Mouse (Mus musculus) cortical plate, adult 2 months (tissue): ENCODE results near the gene Baz1b. TPM values are rescaled to one million over a fixed set of nuclear protein-coding genes. Genes with fewer than 3 reads are reported as not detected.
"Not testable (repeated sequence)": the region's sequence is repeated elsewhere in the genome, so short reads cannot be mapped to it uniquely, and the experiment has no call there.

Experiments
- H3K27ac ChIP-seq: fragments of 200-500 bp; 2 replicates; pipeline ENCODE4 v1.5.1; 2012; ENCODE audit warnings: low read length, control low read depth, inconsistent platforms; ENCODE audit not compliant: insufficient read depth
- H3K4me1 ChIP-seq: fragments of 200-500 bp; 2 replicates; pipeline ENCODE4 v1.6.1; 2011; ENCODE audit warnings: low read length; ENCODE audit not compliant: control insufficient read depth, insufficient read depth
- H3K4me3 ChIP-seq: fragments of 200-500 bp; 2 replicates; pipeline ENCODE4 v1.5.1; 2011; ENCODE audit warnings: mild to moderate bottlenecking, low read length, control low read depth; ENCODE audit not compliant: insufficient read depth
- CTCF ChIP-seq: fragments of 200-500 bp; IDR thresholded peaks from 2 replicates; pipeline ENCODE4 v1.5.1; 2011; ENCODE audit warnings: mild to moderate bottlenecking, control low read depth, low read length; ENCODE audit not compliant: insufficient read depth; ENCODE audit errors: extremely low read depth
- POLR2A ChIP-seq: fragments of 200-500 bp; IDR thresholded peaks from 2 replicates; pipeline ENCODE4 v1.6.1; 2011; ENCODE audit warnings: mild to moderate bottlenecking, low read length, control low read depth; ENCODE audit not compliant: insufficient read depth; ENCODE audit errors: extremely low read depth
- polyA plus RNA-seq: library from polyadenylated mRNA; depleted of rRNA; stranded (reverse); fragments of >200 nt; gene quantifications from 2 replicates; pipeline ENCODE4 v1.2.3, GENCODE M21; 2012

The Baz1b gene
- polyA plus RNA-seq, 1 experiment, result 58.4 TPM

- no peaks in the 10 kb centered on the region for H3K4me1 ChIP-seq
- TF ChIP-seq CTCF (no peak), POLR2A (no peak)
- H3K4me3 ChIP-seq, result no peak overlapping the region
- no peak overlapping the region for H3K27ac ChIP-seq
Measured at GRCm38 (mm10) chr5:135220941-135221340, 33.9 kb downstream of the Baz1b start.

DNA sequence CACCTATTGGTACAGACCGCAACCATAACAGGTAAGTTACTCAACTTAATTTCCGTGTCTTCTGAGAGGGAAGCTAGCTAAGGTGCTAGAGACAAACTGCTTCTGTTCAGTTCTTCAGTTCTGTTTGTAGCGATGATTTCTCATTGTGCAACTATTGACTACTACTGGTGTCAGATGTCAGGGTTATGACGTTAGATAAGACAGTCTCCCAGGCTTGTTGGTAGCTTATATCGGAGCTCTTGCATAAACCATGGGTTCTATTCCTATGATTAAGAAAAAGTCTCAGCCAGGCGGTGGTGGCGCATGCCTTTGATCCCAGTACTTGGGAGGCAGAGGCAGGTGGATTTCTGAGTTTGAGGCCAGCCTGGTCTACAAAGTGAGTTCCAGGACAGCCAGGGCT, 35.0 kb downstream of the Baz1b start:
- no peak overlapping the region for H3K27ac ChIP-seq
- H3K4me1 ChIP-seq, result no peaks in the 10 kb centered on the region
- H3K4me3 ChIP-seq, result no peak overlapping the region
- no peak for TF ChIP-seq CTCF
- TF ChIP-seq POLR2A, result no peak

GRCm38 (mm10) chr5:135224169-135224568, 37.1 kb downstream of the Baz1b start:
- no peak overlapping the region for H3K27ac ChIP-seq

DNA sequence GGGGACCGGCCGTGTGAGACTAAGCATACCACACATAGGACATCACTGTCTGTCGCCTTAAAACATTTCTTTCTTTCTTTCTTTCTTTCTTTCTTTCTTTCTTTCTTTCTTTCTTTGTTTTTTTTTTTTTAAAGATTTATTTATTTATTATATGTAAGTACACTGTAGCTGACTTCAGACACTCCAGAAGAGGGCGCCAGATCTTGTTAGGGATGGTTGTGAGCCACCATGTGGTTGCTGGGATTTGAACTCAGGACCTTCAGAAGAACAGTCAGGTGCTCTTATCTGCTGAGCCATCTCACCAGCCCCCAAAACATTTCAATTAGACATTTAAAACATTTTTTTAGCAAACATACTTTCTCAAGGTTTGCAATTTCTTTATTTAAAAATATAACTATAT, 38.8 kb downstream of the Baz1b start:
- H3K27ac ChIP-seq, H3K4me1 ChIP-seq, H3K4me3 ChIP-seq: not testable (repeated sequence)

More at GRCm38 (mm10) chr5:135224169-135224568, 37.1 kb downstream of the Baz1b start:
- Histone ChIP-seq H3K4me1 (no peaks in the 10 kb centered on the region), H3K4me3 (no peak overlapping the region)
- TF ChIP-seq CTCF, result no peak
- no peak for TF ChIP-seq POLR2A

DNA sequence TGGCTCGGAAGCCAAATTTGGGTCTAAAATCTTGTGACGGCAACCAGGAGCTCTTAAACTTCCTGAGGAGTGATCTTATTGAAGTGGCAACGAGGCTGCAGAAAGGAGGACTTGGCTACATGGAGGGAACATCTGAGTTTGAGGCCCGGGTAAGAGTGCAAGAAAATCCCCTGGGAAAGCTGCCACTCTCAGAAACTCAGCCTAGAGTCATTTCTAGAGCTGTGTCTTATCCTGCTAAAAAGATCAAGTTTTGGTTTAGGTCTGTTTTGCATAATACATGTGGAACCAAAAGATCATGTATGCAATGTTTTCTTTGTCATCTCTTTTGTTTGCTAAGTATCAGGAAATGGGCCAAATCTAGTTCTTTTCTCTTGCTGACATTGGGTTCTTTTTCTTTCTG, 43.1 kb downstream of the Baz1b start:
- H3K4me3 ChIP-seq, result no peak overlapping the region
- no peak overlapping the region for H3K27ac ChIP-seq
- H3K4me1 ChIP-seq, result no peaks in the 10 kb centered on the region
- TF ChIP-seq CTCF, result no peak
- TF ChIP-seq POLR2A, result no peak

DNA sequence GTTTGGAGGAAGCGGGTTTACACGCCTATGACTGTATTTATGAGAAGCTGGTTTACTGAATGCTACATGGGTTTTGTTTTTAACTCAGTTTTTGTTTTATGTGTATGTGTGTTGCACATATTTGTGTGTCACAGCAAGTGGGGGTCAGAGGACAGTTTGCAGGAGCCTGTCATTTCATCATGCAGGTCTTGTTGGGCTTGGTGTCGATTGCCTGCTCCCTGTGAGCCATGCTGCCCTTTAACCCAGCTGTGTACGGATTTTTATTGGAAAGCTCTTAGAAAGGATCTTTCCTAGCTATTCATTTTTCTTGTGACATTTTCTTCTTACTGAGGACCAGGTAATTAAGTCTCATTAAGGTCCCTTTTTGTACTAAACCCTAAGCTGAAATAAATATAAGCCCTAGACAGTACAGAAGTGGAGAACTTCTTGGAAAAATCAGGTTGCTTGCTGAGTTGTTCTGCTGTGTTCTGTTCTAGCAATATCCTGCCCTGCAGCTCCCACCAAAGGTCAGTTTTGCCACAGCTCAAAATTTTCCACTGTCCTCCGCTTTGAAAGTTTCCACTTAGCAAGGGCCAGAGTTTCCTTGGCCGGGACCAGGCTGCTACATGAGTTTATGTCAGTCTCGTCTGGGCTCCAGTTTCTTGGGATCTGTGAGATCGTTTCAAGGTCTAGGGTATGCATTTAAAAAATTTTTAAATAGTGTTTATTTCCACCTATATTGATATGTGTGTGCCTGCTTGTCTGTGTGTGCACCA, 46.3 kb downstream of the Baz1b start:
- no peak for TF ChIP-seq CTCF
- Histone ChIP-seq H3K4me3 (no peak overlapping the region), H3K27ac (no peak overlapping the region)

GRCm38 (mm10) chr5:135236571-135236970, 49.5 kb downstream of the Baz1b start:
- no peak overlapping the region for H3K27ac ChIP-seq
- TF ChIP-seq CTCF (peak; percentile 86), POLR2A (no peak)
- no peaks in the 10 kb centered on the region for H3K4me1 ChIP-seq
- no peak overlapping the region for H3K4me3 ChIP-seq

More for the DNA sequence above, 46.3 kb downstream of the Baz1b start:
- no peaks in the 10 kb centered on the region for H3K4me1 ChIP-seq

DNA sequence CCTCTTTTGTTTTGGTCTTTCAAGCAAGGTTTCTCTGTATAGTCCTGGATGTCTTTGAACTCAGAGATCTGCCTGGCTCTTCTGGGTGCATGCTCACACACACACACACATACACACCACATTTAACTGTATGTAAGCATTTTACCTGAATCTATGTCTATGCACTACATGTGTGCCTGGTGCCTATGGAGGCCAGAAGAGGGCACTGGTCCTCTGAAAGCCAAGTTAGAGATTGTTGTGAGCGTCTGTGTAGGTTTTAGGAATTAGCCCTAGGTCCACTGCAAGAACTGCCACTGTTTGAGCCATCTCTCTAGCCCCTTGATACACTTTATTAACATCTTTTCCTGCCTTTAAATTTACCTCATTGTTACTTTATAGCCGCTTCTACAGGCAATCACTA, 51.8 kb downstream of the Baz1b start:
- TF ChIP-seq CTCF, result peak; percentile 26; the same call in 1 of the 2 replicates
- no peak for TF ChIP-seq POLR2A
- Histone ChIP-seq H3K27ac (no peak overlapping the region), H3K4me1 (no peaks in the 10 kb centered on the region), H3K4me3 (no peak overlapping the region)

DNA sequence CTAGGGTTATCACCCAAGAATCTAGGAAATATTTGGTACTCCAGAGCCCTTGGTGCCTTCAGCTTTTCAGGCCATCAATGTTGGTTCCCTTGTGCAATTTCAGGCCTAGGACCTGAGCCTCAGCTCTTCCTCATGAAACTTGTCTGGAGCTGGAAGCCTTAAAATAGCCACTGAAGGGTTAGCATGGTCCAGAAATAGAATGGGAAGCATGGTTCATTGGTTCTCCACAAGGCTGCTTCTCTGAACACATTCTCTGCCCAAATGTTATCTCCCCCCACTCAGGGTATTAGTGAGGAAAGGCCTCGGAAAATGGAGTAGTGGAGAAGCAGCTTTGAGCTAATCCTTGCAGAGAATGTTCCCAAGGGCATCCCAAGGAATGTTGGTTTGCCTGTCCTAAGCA, 54.4 kb downstream of the Baz1b start:
- no peak overlapping the region for H3K4me3 ChIP-seq
- TF ChIP-seq POLR2A, result no peak
- TF ChIP-seq CTCF, result no peak
- H3K4me1 ChIP-seq, result no peaks in the 10 kb centered on the region
- no peak overlapping the region for H3K27ac ChIP-seq

GRCm38 (mm10) chr5:135242136-135242535, 55.1 kb downstream of the Baz1b start:
- TF ChIP-seq POLR2A (no peak), CTCF (no peak)
- no peak overlapping the region for H3K27ac ChIP-seq
- no peak overlapping the region for H3K4me3 ChIP-seq
- no peaks in the 10 kb centered on the region for H3K4me1 ChIP-seq
